Mouse (Mus musculus) E14TG2a.4 (cell line): ENCODE data around the gene Ephb2.

Experiments
- CTCF ChIP-seq: conservative IDR thresholded peaks from 2 replicates; pipeline ENCODE4 v1.5.1; 2014; ENCODE audit warnings: low read length
- NANOG ChIP-seq: IDR thresholded peaks from 2 replicates; pipeline ENCODE4 v1.6.1; 2014; ENCODE audit warnings: borderline replicate concordance, low read length, mixed read lengths

DNA sequence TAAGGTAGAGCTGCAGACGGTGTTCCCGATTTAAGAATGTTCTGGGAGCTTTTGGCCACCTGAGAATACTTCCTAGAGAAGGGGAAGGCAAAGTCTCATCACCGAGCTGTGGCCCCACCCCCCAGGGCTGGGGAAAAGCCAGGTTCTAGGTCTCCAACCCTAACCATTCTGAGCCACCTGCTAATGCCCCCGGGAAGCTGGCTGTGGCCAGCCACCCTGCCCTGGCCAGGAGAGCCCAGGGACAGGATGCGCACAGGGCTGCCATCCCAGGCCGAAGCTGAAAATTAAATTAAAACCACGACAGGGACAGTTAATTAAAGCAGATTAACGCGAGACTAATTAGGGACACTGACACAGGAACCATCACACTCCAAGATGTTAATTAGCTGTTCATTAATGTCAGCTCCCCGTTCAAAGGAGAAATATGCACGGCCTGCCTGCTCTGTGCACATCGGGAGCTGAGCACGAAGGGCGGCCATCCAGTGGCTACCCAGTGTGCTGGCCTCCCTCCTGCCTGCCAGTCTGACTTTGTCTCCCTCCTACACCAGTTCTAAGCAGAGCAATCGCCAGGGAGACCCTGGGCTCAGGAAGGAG is 101.5 kb downstream of the Ephb2 start:
- no peak for TF ChIP-seq CTCF
- no peak for TF ChIP-seq NANOG
